Mouse (Mus musculus): ENCODE measurements around the gene B3gnt8. TPM values are rescaled to one million over a fixed set of nuclear protein-coding genes. Genes with fewer than 3 reads are reported as not detected.

Gene B3gnt8
- polyA plus RNA-seq, 1 experiment: 15.5 TPM

DNA sequence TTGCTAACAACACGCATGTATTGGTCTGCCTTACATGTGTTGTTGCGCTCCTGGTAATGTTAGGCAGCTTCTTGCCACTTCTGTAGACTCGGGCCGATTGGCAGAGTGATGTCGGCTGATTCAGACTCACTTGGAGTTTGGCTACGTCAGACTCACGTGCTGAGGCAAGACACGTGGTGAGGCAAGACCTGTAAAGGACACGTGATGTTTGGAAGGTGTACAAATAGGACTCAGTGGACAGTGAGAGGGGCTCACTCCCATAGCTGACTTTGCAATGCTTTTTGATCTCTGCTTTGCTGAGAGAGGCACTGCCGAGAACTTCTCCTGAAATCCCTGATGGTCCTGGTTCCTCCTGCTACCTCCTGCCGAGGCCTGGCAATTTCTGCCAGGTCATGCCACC, 25.8 kb upstream of the B3gnt8 start:
- 81% methylated on average over 11 of the region's 11 CpGs for WGBS
- no peak for TF ChIP-seq POLR2A (IDR thresholded peaks at IDR 0.05; ENCODE audit: borderline replicate concordance, extremely low read depth, low read depth, low read length)
- TF ChIP-seq CTCF (IDR thresholded peaks at IDR 0.05; ENCODE audit: insufficient read depth, low read length): no peak
- DNase-seq: no peak
- H3K4me1 ChIP-seq (ENCODE audit: control insufficient read depth, insufficient read depth, low read length): no peaks in the 10 kb centered on the region; the same call in 1 of the 2 replicates
- H3K4me3 ChIP-seq (replicated peaks; ENCODE audit: extremely low read depth, low read depth, low read length): no peak overlapping the region

DNA sequence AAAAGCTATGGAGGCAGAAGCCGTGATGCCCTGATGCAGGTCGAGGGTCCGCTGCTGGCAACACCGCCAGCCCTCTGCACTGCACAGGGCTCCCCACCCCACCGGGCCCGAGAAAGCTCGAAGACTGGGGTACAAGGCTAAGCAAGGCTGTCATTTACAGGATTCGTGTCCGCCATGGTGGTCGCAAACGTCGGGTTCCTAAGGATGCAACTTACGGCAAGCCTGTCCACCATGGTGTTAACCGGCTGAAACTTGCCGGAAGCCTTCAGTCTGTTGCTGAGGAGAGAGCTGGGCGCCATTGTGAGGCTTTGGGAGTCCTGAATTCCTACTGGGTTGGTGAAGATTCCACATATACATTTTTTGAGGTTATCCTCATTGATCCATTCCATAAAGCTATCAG, 25.1 kb upstream of the B3gnt8 start:
- no peak for DNase-seq
- WGBS: 86% methylated on average over 16 of the region's 16 CpGs
- no peak for TF ChIP-seq POLR2A (IDR thresholded peaks at IDR 0.05; ENCODE audit: borderline replicate concordance, extremely low read depth, low read depth, low read length)
- no peak for TF ChIP-seq CTCF (IDR thresholded peaks at IDR 0.05; ENCODE audit: insufficient read depth, low read length)
- H3K4me3 ChIP-seq (replicated peaks; ENCODE audit: extremely low read depth, low read depth, low read length): no peak overlapping the region
- H3K4me1 ChIP-seq (ENCODE audit: control insufficient read depth, insufficient read depth, low read length): no peaks in the 10 kb centered on the region; the same call in 1 of the 2 replicates

DNA sequence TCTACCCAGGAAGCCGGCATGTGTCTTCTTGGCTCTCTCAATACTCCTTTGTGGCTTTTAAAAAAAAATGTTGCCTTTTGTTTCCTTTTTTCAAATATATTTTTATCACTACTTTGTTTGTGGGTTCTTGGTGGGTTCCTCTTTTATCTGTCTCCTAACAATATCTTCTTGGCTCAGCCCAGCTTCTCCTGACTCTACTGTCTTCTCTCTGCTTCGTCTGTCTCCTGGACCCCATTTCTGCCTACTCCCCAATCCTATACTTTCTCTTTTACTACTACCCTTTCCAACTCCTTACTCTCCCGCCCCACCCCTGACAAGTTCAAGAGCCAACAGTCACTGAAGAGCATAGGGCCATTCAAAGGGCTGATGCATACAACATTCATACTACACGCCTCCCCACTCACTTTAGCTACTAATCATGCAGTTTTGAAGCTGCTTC, 19.8 kb upstream of the B3gnt8 start:
- no peak overlapping the region for H3K4me3 ChIP-seq (replicated peaks; ENCODE audit: extremely low read depth, low read depth, low read length)
- 62% methylated on average over 4 of the region's 4 CpGs for WGBS
- no peak for TF ChIP-seq POLR2A (IDR thresholded peaks at IDR 0.05; ENCODE audit: borderline replicate concordance, extremely low read depth, low read depth, low read length)
- TF ChIP-seq CTCF (IDR thresholded peaks at IDR 0.05; ENCODE audit: insufficient read depth, low read length): no peak

DNA sequence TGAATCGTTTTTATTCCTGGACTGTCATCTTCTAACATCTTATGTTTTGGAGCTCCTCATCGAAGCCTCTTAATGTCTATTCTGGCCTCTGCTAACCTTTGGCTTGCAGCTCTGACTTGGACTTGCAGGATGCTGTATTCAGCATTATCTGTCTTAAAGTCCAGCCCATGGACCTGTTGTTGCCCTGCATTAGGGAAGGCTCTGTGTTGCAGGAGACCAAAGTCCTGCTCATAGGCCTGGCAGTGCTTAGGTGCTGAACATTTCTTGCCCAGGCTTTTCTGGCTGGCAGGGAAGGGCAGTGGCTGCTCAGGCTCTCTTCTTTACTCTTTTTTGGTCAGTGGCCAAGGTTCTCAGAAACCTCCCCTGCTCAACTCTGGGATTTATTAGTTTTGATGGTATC, 19.3 kb upstream of the B3gnt8 start:
- no peak for DNase-seq
- Histone ChIP-seq H3K4me3 (replicated peaks; ENCODE audit: extremely low read depth, low read depth, low read length) (no peak overlapping the region), H3K4me1 (ENCODE audit: control insufficient read depth, insufficient read depth, low read length) (no peaks in the 10 kb centered on the region; the same call in 1 of the 2 replicates)
- WGBS: 55% methylated on average over 2 of the region's 2 CpGs
- no peak for TF ChIP-seq POLR2A (IDR thresholded peaks at IDR 0.05; ENCODE audit: borderline replicate concordance, extremely low read depth, low read depth, low read length)
- TF ChIP-seq CTCF (IDR thresholded peaks at IDR 0.05; ENCODE audit: insufficient read depth, low read length): no peak

More for the DNA sequence above, 19.8 kb upstream of the B3gnt8 start:
- H3K4me1 ChIP-seq (ENCODE audit: control insufficient read depth, insufficient read depth, low read length): no peaks in the 10 kb centered on the region; the same call in 1 of the 2 replicates
- DNase-seq: no peak

DNA sequence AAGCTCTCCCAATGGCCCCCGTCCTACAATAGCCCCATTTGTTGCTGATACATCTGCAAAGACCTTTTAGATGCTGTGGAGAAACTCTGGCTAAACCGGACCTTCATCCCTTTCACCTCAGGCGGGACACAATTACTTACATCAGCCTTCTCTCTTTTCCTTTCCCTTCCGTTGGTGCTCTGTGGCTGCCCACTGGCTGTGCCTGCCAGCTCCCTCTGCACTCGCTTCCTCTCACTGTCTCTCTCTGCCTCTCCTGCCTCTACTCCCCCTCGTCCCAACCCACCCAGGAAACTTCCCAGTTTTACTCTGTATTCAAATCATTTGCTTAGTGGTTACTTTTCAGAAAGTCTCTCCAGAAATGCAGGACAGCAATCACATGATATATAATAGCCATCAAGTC, 16.4 kb upstream of the B3gnt8 start:
- H3K4me1 ChIP-seq (ENCODE audit: control insufficient read depth, insufficient read depth, low read length): no peaks in the 10 kb centered on the region; the same call in 1 of the 2 replicates
- DNase-seq: no peak
- TF ChIP-seq POLR2A (IDR thresholded peaks at IDR 0.05; ENCODE audit: borderline replicate concordance, extremely low read depth, low read depth, low read length) (no peak), CTCF (IDR thresholded peaks at IDR 0.05; ENCODE audit: insufficient read depth, low read length) (no peak)
- H3K4me3 ChIP-seq (replicated peaks; ENCODE audit: extremely low read depth, low read depth, low read length): no peak overlapping the region
- WGBS: 35% methylated on average over 6 of the region's 6 CpGs

DNA sequence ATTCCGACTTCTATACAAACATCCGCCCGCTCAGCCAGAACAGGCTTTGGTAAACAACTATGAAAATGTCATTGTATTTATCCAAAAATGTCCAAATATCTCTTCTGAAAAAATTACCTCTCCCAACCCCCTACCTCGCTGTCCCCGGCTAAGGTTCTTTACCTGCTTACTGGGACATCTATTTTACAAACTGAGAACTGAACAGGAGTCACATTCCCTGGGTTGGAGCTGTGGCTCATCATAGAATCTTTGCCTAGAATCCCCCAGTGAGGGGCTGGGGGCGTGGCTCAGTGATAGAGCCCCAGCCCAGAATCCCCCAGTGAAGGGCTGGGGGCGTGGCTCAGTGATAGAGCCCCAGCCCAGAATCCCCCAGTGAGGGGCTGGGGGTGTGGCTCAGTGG, 15.0 kb upstream of the B3gnt8 start:
- no peak for DNase-seq
- Histone ChIP-seq H3K4me3 (replicated peaks; ENCODE audit: extremely low read depth, low read depth, low read length) (no peak overlapping the region), H3K4me1 (ENCODE audit: control insufficient read depth, insufficient read depth, low read length) (no peaks in the 10 kb centered on the region)
- no peak for TF ChIP-seq CTCF (IDR thresholded peaks at IDR 0.05; ENCODE audit: insufficient read depth, low read length)
- no peak for TF ChIP-seq POLR2A (IDR thresholded peaks at IDR 0.05; ENCODE audit: borderline replicate concordance, extremely low read depth, low read depth, low read length)
- 40% methylated on average over 7 of the region's 7 CpGs for WGBS

DNA sequence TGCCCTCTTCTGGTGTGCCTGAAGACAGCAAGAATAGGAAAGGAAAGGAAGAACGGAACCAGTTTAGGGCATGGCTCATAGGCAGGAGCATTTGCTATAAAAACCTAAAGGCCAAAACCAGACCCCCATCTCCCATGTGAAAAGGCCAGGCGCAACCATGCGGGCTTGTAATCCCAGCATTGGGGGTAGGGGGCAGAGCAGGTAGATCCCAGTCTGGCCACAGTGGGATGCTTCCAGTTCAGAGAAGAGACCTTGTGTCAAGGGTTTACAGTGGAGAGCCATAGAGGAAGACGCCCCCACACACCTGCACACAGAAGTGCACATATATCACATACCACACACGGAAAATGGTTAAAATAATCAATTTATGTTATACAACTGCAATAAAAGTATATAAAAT, 12.4 kb upstream of the B3gnt8 start:
- DNase-seq: no peak
- TF ChIP-seq POLR2A (IDR thresholded peaks at IDR 0.05; ENCODE audit: borderline replicate concordance, extremely low read depth, low read depth, low read length): no peak
- Histone ChIP-seq H3K4me3 (replicated peaks; ENCODE audit: extremely low read depth, low read depth, low read length) (no peak overlapping the region), H3K4me1 (ENCODE audit: control insufficient read depth, insufficient read depth, low read length) (no peaks in the 10 kb centered on the region)
- WGBS: 91% methylated on average over 5 of the region's 5 CpGs

DNA sequence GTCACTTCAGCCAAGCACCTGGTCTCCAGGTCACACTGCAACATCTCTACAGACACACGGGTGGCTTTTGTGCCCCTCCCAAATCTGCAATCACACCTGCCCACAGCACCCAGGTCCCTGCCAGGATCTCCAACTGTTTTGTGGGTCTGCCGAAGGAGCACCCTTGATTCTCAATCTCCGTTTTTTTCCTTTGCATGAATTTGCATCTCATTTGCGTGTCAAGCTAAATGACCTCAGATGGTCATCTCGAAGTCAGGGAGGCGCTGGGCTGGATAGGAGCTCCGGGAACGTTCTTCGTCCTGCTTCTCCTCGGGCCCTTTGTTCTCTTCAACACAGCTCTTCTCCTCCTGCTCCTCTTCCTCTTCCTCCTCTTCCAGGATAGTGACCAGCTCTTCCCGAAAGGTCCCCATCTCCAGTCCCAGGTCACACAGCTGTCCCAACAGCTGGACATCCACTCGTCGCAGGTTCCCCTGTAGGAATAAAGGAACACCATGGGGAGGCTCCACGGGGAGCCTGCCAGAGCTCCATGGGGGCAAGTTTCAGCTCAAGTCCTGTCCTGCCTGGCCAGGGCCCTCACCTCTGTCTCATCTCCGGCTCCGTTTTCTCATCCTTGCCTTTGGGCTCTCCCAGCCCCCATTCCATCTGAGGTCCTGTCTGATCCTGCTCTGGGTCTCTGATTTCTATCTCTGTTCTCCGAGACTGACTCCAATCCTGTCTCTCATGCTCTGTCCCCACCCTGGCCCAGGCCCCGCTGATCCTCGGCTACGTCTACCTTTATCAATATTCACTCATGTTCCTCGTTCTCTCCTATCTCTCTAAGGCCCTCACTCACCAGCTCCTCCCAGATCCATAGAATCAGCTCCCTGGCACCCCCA, 11.4 kb upstream of the B3gnt8 start:
- DNase-seq: no peak
- Histone ChIP-seq H3K4me3 (replicated peaks; ENCODE audit: extremely low read depth, low read depth, low read length) (no peak overlapping the region), H3K4me1 (ENCODE audit: control insufficient read depth, insufficient read depth, low read length) (no peaks in the 10 kb centered on the region)
- TF ChIP-seq CTCF (IDR thresholded peaks at IDR 0.05; ENCODE audit: insufficient read depth, low read length) (no peak), POLR2A (IDR thresholded peaks at IDR 0.05; ENCODE audit: borderline replicate concordance, extremely low read depth, low read depth, low read length) (no peak)
- WGBS: 70% methylated on average over 21 of the region's 21 CpGs

DNA sequence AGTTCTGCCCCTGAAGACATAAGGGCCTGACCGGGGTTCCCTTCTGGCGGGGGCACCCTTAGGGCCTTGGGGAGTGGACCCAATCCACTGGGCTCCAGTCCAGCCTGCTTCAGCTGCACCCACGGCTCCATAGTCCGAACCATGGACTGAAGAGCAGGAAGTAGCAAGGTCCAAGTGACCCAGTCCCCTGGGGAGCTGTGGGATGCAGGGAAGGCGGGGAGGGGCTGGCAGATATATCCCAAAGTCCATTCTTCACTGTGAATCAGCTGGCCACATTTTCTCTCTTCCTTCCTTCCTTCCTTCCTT, 10.8 kb upstream of the B3gnt8 start, which contains the start of gene Erich4:
TSS of gene Erich4 (minus strand) at position 187 of the 306 bp plus-strand sequence.
- no peak for TF ChIP-seq CTCF (IDR thresholded peaks at IDR 0.05; ENCODE audit: insufficient read depth, low read length)
- no peak for TF ChIP-seq POLR2A (IDR thresholded peaks at IDR 0.05; ENCODE audit: borderline replicate concordance, extremely low read depth, low read depth, low read length)
- no peaks in the 10 kb centered on the region for H3K4me1 ChIP-seq (ENCODE audit: control insufficient read depth, insufficient read depth, low read length)
- DNase-seq: no peak
- 46% methylated on average over 5 of the region's 5 CpGs for WGBS
- H3K4me3 ChIP-seq (replicated peaks; ENCODE audit: extremely low read depth, low read depth, low read length): no peak within 1 kb of the TSS

Measured in lung, adult 2 months (tissue).